Mouse (Mus musculus): ENCODE measurements around the gene Olfr1214. TPM values are rescaled to one million over a fixed set of nuclear protein-coding genes. Genes with fewer than 3 reads are reported as not detected.

Olfr1214 gene
- not detected in 2 replicates for polyA plus RNA-seq (2012; rRNA removed)

GRCm38 (mm10) chr2:88992553-88992952, at the start of gene Olfr1214:
Olfr1214 (minus strand) TSS chr2:88992653.

GRCm38 (mm10) chr2:89031965-89032364, 39.5 kb upstream of the Olfr1214 start, which contains the start of gene Olfr1217:
Olfr1217 (minus strand) TSS chr2:89032065.

GRCm38 (mm10) chr2:89018240-89018639, 25.8 kb upstream of the Olfr1214 start, which contains the start of gene Olfr1216:
Olfr1216 (minus strand) TSS chr2:89018340.

GRCm38 (mm10) chr2:89006873-89007272, 14.4 kb upstream of the Olfr1214 start, which contains the start of gene Olfr1215:
Olfr1215 (minus strand) TSS chr2:89006973.

GRCm38 (mm10) chr2:88980181-88980580, 12.3 kb downstream of the Olfr1214 start, which contains the start of gene Gm13762:
Gm13762 (minus strand) TSS chr2:88980281.

GRCm38 (mm10) chr2:88953669-88954068, 38.8 kb downstream of the Olfr1214 start, which contains the start of gene Olfr1212:
Olfr1212 (plus strand) TSS chr2:88953969.

GRCm38 (mm10) chr2:88938011-88938410, 54.4 kb downstream of the Olfr1214 start, which contains the start of gene Olfr1211:
Olfr1211 (minus strand) TSS chr2:88938111.

Other genes with a start within 250 kb of the Olfr1214 start
- gene Olfr1198, start 241.3 kb downstream of the Olfr1214 start, polyA plus RNA-seq (2012; rRNA removed), result not detected in 2 replicates
- gene Olfr1199, start 232.2 kb downstream of the Olfr1214 start, polyA plus RNA-seq (2012; rRNA removed), result not detected in 2 replicates
- gene Olfr1200, start 222.2 kb downstream of the Olfr1214 start, polyA plus RNA-seq (2012; rRNA removed), result not detected in 2 replicates
- not detected in 2 replicates for gene Olfr1201, start 199.6 kb downstream of the Olfr1214 start, polyA plus RNA-seq (2012; rRNA removed)
- not detected in 2 replicates for gene Olfr1202, start 178.2 kb downstream of the Olfr1214 start, polyA plus RNA-seq (2012; rRNA removed)
- not detected in 2 replicates for gene Olfr1205, start 162.9 kb downstream of the Olfr1214 start, polyA plus RNA-seq (2012; rRNA removed)
- not detected in 2 replicates for gene Olfr1204, start 143.4 kb downstream of the Olfr1214 start, polyA plus RNA-seq (2012; rRNA removed)
- gene Olfr1206, start 129.4 kb downstream of the Olfr1214 start, polyA plus RNA-seq (2012; rRNA removed), result not detected in 2 replicates
- gene Olfr1208, start 90.3 kb downstream of the Olfr1214 start, polyA plus RNA-seq (2012; rRNA removed), result not detected in 2 replicates
- gene Olfr1209, start 77.5 kb downstream of the Olfr1214 start, polyA plus RNA-seq (2012; rRNA removed), result not detected in 2 replicates
- gene Olfr1211, start 54.5 kb downstream of the Olfr1214 start, polyA plus RNA-seq (2012; rRNA removed), result not detected in 2 replicates
- not detected in 2 replicates for gene Olfr1212, start 38.7 kb downstream of the Olfr1214 start, polyA plus RNA-seq (2012; rRNA removed)
- gene Gm13762, start 12.4 kb downstream of the Olfr1214 start, polyA plus RNA-seq (2012; rRNA removed), result not detected in 2 replicates
- not detected in 2 replicates for gene Olfr1215, start 14.3 kb upstream of the Olfr1214 start, polyA plus RNA-seq (2012; rRNA removed)
- gene Olfr1216, start 25.7 kb upstream of the Olfr1214 start, polyA plus RNA-seq (2012; rRNA removed), result not detected in 2 replicates
- not detected in 2 replicates for gene Olfr1217, start 39.4 kb upstream of the Olfr1214 start, polyA plus RNA-seq (2012; rRNA removed)
- not detected in 2 replicates for gene Olfr1218, start 68.5 kb upstream of the Olfr1214 start, polyA plus RNA-seq (2012; rRNA removed)
- not detected in 2 replicates for gene Olfr1219, start 90.9 kb upstream of the Olfr1214 start, polyA plus RNA-seq (2012; rRNA removed)
- not detected in 2 replicates for gene Olfr1220, start 114.2 kb upstream of the Olfr1214 start, polyA plus RNA-seq (2012; rRNA removed)
- gene Olfr1221, start 124.6 kb upstream of the Olfr1214 start, polyA plus RNA-seq (2012; rRNA removed), result not detected in 2 replicates
- not detected in 2 replicates for gene Olfr1222, start 140.4 kb upstream of the Olfr1214 start, polyA plus RNA-seq (2012; rRNA removed)
- not detected in 2 replicates for gene Olfr1223, start 158.9 kb upstream of the Olfr1214 start, polyA plus RNA-seq (2012; rRNA removed)
- not detected in 2 replicates for gene Olfr1224-ps1, start 171.4 kb upstream of the Olfr1214 start, polyA plus RNA-seq (2012; rRNA removed)
- not detected in 2 replicates for gene Olfr1225, start 182.0 kb upstream of the Olfr1214 start, polyA plus RNA-seq (2012; rRNA removed)
- not detected in 2 replicates for gene Olfr1226, start 207.4 kb upstream of the Olfr1214 start, polyA plus RNA-seq (2012; rRNA removed)